Mouse (Mus musculus) granulocyte monocyte progenitor cell, adult 5-6 weeks (primary cell): ENCODE results near the gene Btbd35f20. TPM values are rescaled to one million over a fixed set of nuclear protein-coding genes. Genes with fewer than 3 reads are reported as not detected.
"Not testable (repeated sequence)": the region's sequence is repeated elsewhere in the genome, so short reads cannot be mapped to it uniquely, and the experiment has no call there.

Experiments
- ATAC-seq: replicated peaks from 2 replicates; pipeline ENCODE4 v1.8.0; 2016; ENCODE audit warnings: mild to moderate bottlenecking, moderate TSS enrichment, inconsistent platforms; ENCODE audit not compliant: poor library complexity, severe bottlenecking
- total RNA-seq, 2 experiments: library from RNA; stranded (forward) in 1 of 2; stranded (reverse) in 1 of 2; fragments of 200-712, 200-1000 nt in 1 of 2; fragments of >200 nt in 1 of 2; fragmentation: Nextera tagmentation in 1 of 2; gene quantifications; 2 replicates each; pipeline ENCODE4 v1.2.3; 2014 to 2017

The Btbd35f20 gene
- total RNA-seq (2014; fragmentation: Nextera tagmentation) (not detected in 2 replicates), total RNA-seq (2017) (not detected in 2 replicates)

GRCm38 (mm10) chrX:4291145-4291544 is at the start of gene Btbd35f20:
Btbd35f20 (minus strand) TSS chrX:4291245.
- ATAC-seq, result not testable (repeated sequence)

Other genes starting within 250 kb of the Btbd35f20 start
- gene Btbd35f28, start 94.7 kb downstream of the Btbd35f20 start, total RNA-seq (2014; fragmentation: Nextera tagmentation), result not detected in 2 replicates
- gene Btbd35f28, start 94.7 kb downstream of the Btbd35f20 start, total RNA-seq (2017), result not detected in 2 replicates
- gene Btbd35f17, start 79.4 kb upstream of the Btbd35f20 start, total RNA-seq (2014; fragmentation: Nextera tagmentation), result not detected in 2 replicates
- not detected in 2 replicates for gene Btbd35f17, start 79.4 kb upstream of the Btbd35f20 start, total RNA-seq (2017)